In the genomic region with DNA sequence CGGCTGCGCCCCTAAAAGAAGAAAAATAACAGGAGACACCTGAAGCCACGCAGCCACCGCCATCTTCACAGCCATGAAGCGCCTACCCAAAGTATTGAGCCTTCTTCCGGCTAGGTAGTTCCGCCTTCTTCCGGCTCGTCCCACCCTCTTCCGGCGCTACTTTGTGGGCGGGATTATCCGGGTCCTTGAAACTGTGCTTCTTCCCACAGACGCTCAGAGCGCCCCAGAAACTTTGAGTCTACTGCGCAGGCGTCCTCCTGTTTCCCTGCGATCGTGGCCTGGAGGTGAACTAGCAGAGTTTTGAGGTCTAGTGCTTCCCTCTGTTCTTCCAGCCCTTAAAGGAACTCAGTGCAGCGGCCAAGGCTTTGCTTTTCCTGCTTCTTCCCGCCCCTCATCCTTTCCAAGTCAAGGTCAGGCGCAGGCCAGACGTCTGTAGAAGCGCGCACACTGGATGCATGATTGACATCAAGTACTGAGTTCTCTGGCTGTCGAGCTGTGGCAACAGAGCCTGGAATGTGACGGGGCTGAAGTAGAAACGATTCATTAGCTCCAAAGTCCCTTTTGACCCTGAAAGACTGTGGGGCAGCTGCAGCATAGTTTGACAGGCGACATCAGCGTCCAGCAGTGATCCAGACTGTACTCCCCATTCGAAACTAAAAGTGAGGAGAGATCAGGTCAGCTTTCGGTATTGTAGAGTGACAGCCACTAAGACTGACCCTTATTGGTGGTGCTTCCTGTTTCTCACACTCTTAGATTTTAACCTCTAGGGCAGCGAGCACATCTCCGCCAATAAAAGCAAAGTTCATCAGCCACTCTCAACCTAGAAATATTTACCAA, we compare ENCODE assay signal across 1 mouse cellular context.
TF ChIP-seq lines count a peak whose summit lies in the region.

TSS of gene Tmem87a (minus strand) at position 128 of the 837 bp plus-strand sequence.

TF ChIP-seq in CH12.LX, 34 proteins besides CTCF, POLR2A, EP300 and RAD21 (continued from another document):
- TF ChIP-seq GABPA (IDR thresholded peaks at IDR 0.05; ENCODE audit: insufficient replicate concordance, low read depth, low read length), result no peak; the same call in 1 of the 2 replicates
- TF ChIP-seq NRF1 (IDR thresholded peaks at IDR 0.05; ENCODE audit: low read depth, low read length), result peak; percentile 82
- peak; percentile 83 for TF ChIP-seq HCFC1 (IDR thresholded peaks at IDR 0.05; ENCODE audit: low read depth, low read length)
- 0 out of 2 replicates have a peak, but pooled peaks have one; percentile 34 for TF ChIP-seq MAZ (IDR thresholded peaks at IDR 0.05; ENCODE audit: low read depth, low read length)
- no peak for TF ChIP-seq ZKSCAN1 (IDR thresholded peaks at IDR 0.05; ENCODE audit: borderline replicate concordance, low read depth, low read length)
- no peak for TF ChIP-seq UBTF (IDR thresholded peaks at IDR 0.05; ENCODE audit: low read depth, low read length)
- peak; percentile 48; the same call in 1 of the 2 replicates for TF ChIP-seq CHD2 (IDR thresholded peaks at IDR 0.05; ENCODE audit: low read length)
- TF ChIP-seq MAFK (IDR thresholded peaks at IDR 0.05; ENCODE audit: insufficient replicate concordance, low read length), result 0 out of 2 replicates have a peak, but pooled peaks have one; percentile 5
- no peak for TF ChIP-seq USF2 (conservative IDR thresholded peaks at IDR 0.05; ENCODE audit: low read depth, low read length)
- TF ChIP-seq TCF12 (IDR thresholded peaks at IDR 0.05; ENCODE audit: low read depth, low read length), result peak; percentile 81
- TF ChIP-seq MYC (IDR thresholded peaks at IDR 0.05; ENCODE audit: low read depth, low read length), result peak; percentile 30; the same call in 1 of the 2 replicates
- TF ChIP-seq USF1 (IDR thresholded peaks at IDR 0.05; ENCODE audit: low read depth, low read length), result no peak
- peak; percentile 28 for TF ChIP-seq BHLHE40 (IDR thresholded peaks at IDR 0.05; ENCODE audit: low read depth, low read length)
- TF ChIP-seq ELF1 (IDR thresholded peaks at IDR 0.05; ENCODE audit: low read depth, low read length), result peak; percentile 97
- TF ChIP-seq RCOR1 (conservative IDR thresholded peaks at IDR 0.05; ENCODE audit: low read depth, low read length), result 0 out of 2 replicates have a peak, but pooled peaks have one; percentile 40
- 0 out of 2 replicates have a peak, but pooled peaks have one; percentile 47 for TF ChIP-seq KAT2A (IDR thresholded peaks at IDR 0.05; ENCODE audit: insufficient replicate concordance, low read length)
- TF ChIP-seq MAX (IDR thresholded peaks at IDR 0.05; ENCODE audit: low read length), result peak; percentile 56
- TF ChIP-seq JUN (IDR thresholded peaks at IDR 0.05; ENCODE audit: insufficient read depth, low read depth, low read length), result no peak
- TF ChIP-seq CHD1 (IDR thresholded peaks at IDR 0.05; ENCODE audit: low read depth, low read length), result no peak; the same call in 1 of the 2 replicates
- peak; percentile 31 for TF ChIP-seq ETS1 (conservative IDR thresholded peaks at IDR 0.05; ENCODE audit: low read depth, low read length)
- TF ChIP-seq PAX5 (IDR thresholded peaks at IDR 0.05; ENCODE audit: low read length), result no peak
- TF ChIP-seq TBP (conservative IDR thresholded peaks at IDR 0.05; ENCODE audit: low read depth, low read length), result peak; percentile 79
TF ChIP-seq in CH12.LX: peak in this region for 20.
